Mouse (Mus musculus) brain, embryonic 14.5 days (tissue): ENCODE measurements around the gene Kbtbd3.

Source experiments
- CTCF ChIP-seq: fragments of 200-500 bp; IDR thresholded peaks from 2 replicates; pipeline ENCODE4 v1.5.1; 2012; ENCODE audit warnings: inconsistent platforms, mild to moderate bottlenecking, moderate library complexity, borderline replicate concordance; ENCODE audit not compliant: insufficient read depth, insufficient read length; ENCODE audit errors: extremely low read depth
- POLR2A ChIP-seq: fragments of 200-500 bp; IDR thresholded peaks from 2 replicates; pipeline ENCODE4 v1.6.1; 2012; ENCODE audit warnings: mild to moderate bottlenecking, inconsistent platforms, borderline replicate concordance; ENCODE audit not compliant: poor library complexity, insufficient read depth, insufficient read length, severe bottlenecking; ENCODE audit errors: extremely low read depth

GRCm38 (mm10) chr9:4315746-4316145 lies 6.1 kb downstream of the Kbtbd3 start:
- no peak for TF ChIP-seq POLR2A
- TF ChIP-seq CTCF: no peak
